Comparison of ENCODE assay signal across 10 mouse cellular contexts in genomic region chr11:117792281-117792888, GRCm38 (mm10). TPM values are rescaled to one million over a fixed set of nuclear protein-coding genes. Genes with fewer than 3 reads are reported as not detected.
DNase-seq lines count a peak whose midpoint lies in the region; ATAC-seq and TF ChIP-seq lines count a peak whose summit lies in the region.
"Had no signal": no experiment of that assay in that cellular context is flagged by ENCODE, and none has a peak within 500 bp of the region (broad histone marks: within the 10 kb centered on the region; RNA-seq: fewer than 3 reads in every experiment).

No protein-coding gene starts in this region.

- no peaks in the 10 kb centered on the region for H3K36me3 ChIP-seq in ES-E14 (ENCODE audit: control insufficient read depth, insufficient read depth, low read length, poor library complexity, severe bottlenecking)
- no peaks in the 10 kb centered on the region for H3K36me3 ChIP-seq in heart, postnatal 0 days (replicated peaks; ENCODE audit: control insufficient read depth, insufficient read depth, low read length)
- no peaks in the 10 kb centered on the region for H3K36me3 ChIP-seq in limb, embryonic 14.5 days (ENCODE audit: control insufficient read depth, insufficient read depth, low read length)

- peak overlapping the region; percentile 35 for H3K4me2 ChIP-seq in heart, postnatal 0 days (ENCODE audit: low read depth, low read length)
- peak overlapping the region; percentile 36 for H3K4me2 ChIP-seq in limb, embryonic 14.5 days (replicated peaks; ENCODE audit: low read depth, low read length, severe bottlenecking)

- TF ChIP-seq POLR2A in limb, embryonic 14.5 days (IDR thresholded peaks at IDR 0.05; ENCODE audit: borderline replicate concordance, extremely low read depth, insufficient read depth, insufficient read length): no peak

- no peaks in the 10 kb centered on the region for H3K9me3 ChIP-seq in ES-E14 (ENCODE audit: control insufficient read depth, insufficient read depth, low read depth, low read length)
- H3K9me3 ChIP-seq in heart, postnatal 0 days (replicated peaks; ENCODE audit: control insufficient read depth, low read length): no peaks in the 10 kb centered on the region
- H3K9me3 ChIP-seq in limb, embryonic 14.5 days (ENCODE audit: control insufficient read depth, low read length): no peaks in the 10 kb centered on the region

- intact Hi-C loops in left cerebral cortex, postnatal 25 days (cut with DNase I): no loop called here

- ATAC-seq in CD4-positive, CD25-positive, alpha-beta regulatory T cell, adult 4 months: no peak
- peak; percentile 30; the same call in 1 of the 2 replicates for ATAC-seq in heart, postnatal 0 days (ENCODE audit: insufficient read depth, low read depth)
- peak; percentile 28; the same call in 1 of the 2 replicates for ATAC-seq in limb, embryonic 14.5 days (ENCODE audit: low FRiP score, low read depth)
- ATAC-seq in monocyte, adult 5-6 weeks (replicated peaks; ENCODE audit: insufficient number of reproducible peaks, low FRiP score, low TSS enrichment, poor library complexity, severe bottlenecking): peak; percentile 92
- ATAC-seq in inflammation-experienced regulatory T-cells, adult 6 months: no peak

- WGBS in heart, postnatal 0 days: 24% methylated on average over 22 of the region's 22 CpGs
- WGBS in limb, embryonic 14.5 days: 6% methylated on average over 20 of the region's 22 CpGs

- no peak for TF ChIP-seq EP300 in heart, postnatal 0 days (IDR thresholded peaks at IDR 0.05; ENCODE audit: low read depth)

- TF ChIP-seq CTCF in heart, postnatal 0 days (IDR thresholded peaks at IDR 0.05; ENCODE audit: low read depth): no peak

- H3K27ac ChIP-seq in ES-E14 (ENCODE audit: insufficient read depth, low read depth, low read length, poor library complexity, severe bottlenecking): no peak overlapping the region
- no peak overlapping the region for H3K27ac ChIP-seq in heart, postnatal 0 days (ENCODE audit: low read depth)
- H3K27ac ChIP-seq in limb, embryonic 14.5 days (replicated peaks; ENCODE audit: low read depth, low read length): no peak overlapping the region

- peak overlapping the region; percentile 41; the same call in 1 of the 2 replicates for H3K9ac ChIP-seq in ES-E14 (ENCODE audit: insufficient read depth, low read depth, low read length, poor library complexity, severe bottlenecking)
- H3K9ac ChIP-seq in heart, postnatal 0 days (replicated peaks; ENCODE audit: low read depth, low read length): no peak overlapping the region
- peak overlapping the region; percentile 18; the same call in 1 of the 2 replicates for H3K9ac ChIP-seq in limb, embryonic 14.5 days (ENCODE audit: low read depth, low read length, severe bottlenecking)

- peak; percentile 54 for DNase-seq in CD4-positive, CD25-positive, alpha-beta regulatory T cell, adult 2 months (ENCODE audit: low read depth, low spot score)
- peak; percentile 92 for DNase-seq in ES-E14 (ENCODE audit: low read depth, low spot score)
- no peak for DNase-seq in heart, postnatal 0 days (ENCODE audit: low spot score)
- DNase-seq in limb, embryonic 14.5 days (ENCODE audit: low spot score): peak; percentile 52
- no peak for DNase-seq in left cerebral cortex, postnatal 25 days (ENCODE audit: low spot score in 2 of 2)

- peaks cover 4 to 23% of the 10 kb centered on the region in 2 experiments; a peak in 2 of 4 replicates for H3K4me1 ChIP-seq in ES-E14 (ENCODE audit: control insufficient read depth in 2 of 2, insufficient read depth in 2 of 2, low read length in 2 of 2, poor library complexity in 1 of 2)
- peaks cover 9% of the 10 kb centered on the region; the same call in 1 of the 2 replicates for H3K4me1 ChIP-seq in heart, postnatal 0 days (ENCODE audit: control insufficient read depth, insufficient read depth)
- peaks cover 11% of the 10 kb centered on the region for H3K4me1 ChIP-seq in limb, embryonic 14.5 days (ENCODE audit: control insufficient read depth, insufficient read depth, low read length)

- H3K27me3 ChIP-seq in heart, postnatal 0 days (ENCODE audit: control insufficient read depth, insufficient read depth, low read length): 0 out of 2 replicates have a peak, but pooled peaks cover 5% of the 10 kb centered on the region
- H3K27me3 ChIP-seq in limb, embryonic 14.5 days (ENCODE audit: control insufficient read depth, insufficient read depth, low read length): no peaks in the 10 kb centered on the region

- peak overlapping the region; percentile 37 to 60 for H3K4me3 ChIP-seq in ES-E14 (ENCODE audit: insufficient read depth in 1 of 2, low read depth in 1 of 2, low read length in 2 of 2, poor library complexity in 1 of 2, severe bottlenecking in 1 of 2)
- H3K4me3 ChIP-seq in heart, postnatal 0 days (ENCODE audit: low read depth, low read length): no peak overlapping the region
- no peak overlapping the region for H3K4me3 ChIP-seq in limb, embryonic 14.5 days (replicated peaks; ENCODE audit: low read length)
- H3K4me3 ChIP-seq: myocyte had no signal

- in situ Hi-C loops in ES-E14 (cut with MboI; ENCODE audit: low sequenced_read_pairs in 2 of 2, unreplicated experiment in 2 of 2): no loop called here

TF ChIP-seq in ES-E14, 5 proteins besides CTCF, POLR2A, EP300 and RAD21 (continues in another document):
- TF ChIP-seq ZC3H11A (IDR thresholded peaks at IDR 0.05; ENCODE audit: borderline replicate concordance, low read depth, low read length) (no peak), MAFK (IDR thresholded peaks at IDR 0.05; ENCODE audit: insufficient read depth, low read depth, low read length) (no peak), ZNF384 (IDR thresholded peaks at IDR 0.05; ENCODE audit: low read depth, low read length) (no peak)

RNA-seq across cellular contexts. Expression of gene 6030468B19Rik, which starts 5.1 kb away (rescaled TPM):
- polyA plus RNA-seq in CD4-positive, CD25-positive, alpha-beta regulatory T cell, adult 4 months (2017; shearing (Covaris generic)): 1 to 10 TPM in 1 of 2 experiments, not detected in 1; 1.0 TPM
- total RNA-seq in ES-E14 (2012; rRNA removed): not detected in 2 replicates
- total RNA-seq in heart, postnatal 0 days (2014; rRNA removed; ENCODE audit: low replicate concordance): not detected in 2 replicates
- not detected in 2 replicates for polyA plus RNA-seq in heart, postnatal 0 days (2015; fragmentation: Nextera tagmentation; extraction: Ambion mirVana)
- polyA plus RNA-seq in limb, embryonic 14.5 days (2012; rRNA removed): 0.11 and 0.41 TPM in 2 replicates
- not detected in 2 replicates for polyA plus RNA-seq in limb, embryonic 14.5 days (2014; fragmentation: Nextera tagmentation; extraction: Ambion mirVana)
- not detected in 3 replicates for total RNA-seq in monocyte, adult 5-6 weeks (2017)
- 1 to 10 TPM in 2 of 3 experiments, under 1 TPM in 1; 0.57 to 1.3 (median 1.3) TPM for polyA plus RNA-seq in inflammation-experienced regulatory T-cells, adult 6 months (2017; shearing (Covaris generic))
- total RNA-seq in left cerebral cortex, postnatal 25 days (2021): under 1 TPM in 1 of 2 experiments, not detected in 1; 0.53 TPM
- polyA plus RNA-seq: C2C12, myocyte had no signal

RNA-seq across cellular contexts. Expression of gene Tmc6, which starts 10.4 kb away (rescaled TPM):
- 100 to 1,000 TPM in 1 of 2 experiments, 10 to 100 TPM in 1; 85.5 to 146 TPM for polyA plus RNA-seq in CD4-positive, CD25-positive, alpha-beta regulatory T cell, adult 4 months (2017; shearing (Covaris generic))
- 36.0 and 79.1 TPM in 2 replicates for total RNA-seq in ES-E14 (2012; rRNA removed)
- 23.4 and 31.8 TPM in 2 replicates for total RNA-seq in heart, postnatal 0 days (2014; rRNA removed; ENCODE audit: low replicate concordance)
- polyA plus RNA-seq in heart, postnatal 0 days (2015; fragmentation: Nextera tagmentation; extraction: Ambion mirVana): 16.3 and 20.4 TPM in 2 replicates
- polyA plus RNA-seq in limb, embryonic 14.5 days (2012; rRNA removed): 28.2 and 31.1 TPM in 2 replicates
- polyA plus RNA-seq in limb, embryonic 14.5 days (2014; fragmentation: Nextera tagmentation; extraction: Ambion mirVana): 19.0 and 24.5 TPM in 2 replicates
- 81.0 to 99.7 TPM (median 93.0 TPM) in 3 replicates for total RNA-seq in monocyte, adult 5-6 weeks (2017)
- 100 to 1,000 TPM in 2 of 3 experiments, 10 to 100 TPM in 1; 90.7 to 159 (median 116) TPM for polyA plus RNA-seq in inflammation-experienced regulatory T-cells, adult 6 months (2017; shearing (Covaris generic))
- total RNA-seq in left cerebral cortex, postnatal 25 days (2021): 1 to 10 TPM; 4.2 to 6.2 TPM

RNA-seq across cellular contexts. Expression of gene Tmc8, which starts 10.5 kb away (rescaled TPM):
- 10 to 100 TPM; 35.1 to 41.6 TPM for polyA plus RNA-seq in CD4-positive, CD25-positive, alpha-beta regulatory T cell, adult 4 months (2017; shearing (Covaris generic))
- total RNA-seq in ES-E14 (2012; rRNA removed): 3.9 and 7.6 TPM in 2 replicates
- 2.6 and 8.7 TPM in 2 replicates for total RNA-seq in heart, postnatal 0 days (2014; rRNA removed; ENCODE audit: low replicate concordance)
- polyA plus RNA-seq in heart, postnatal 0 days (2015; fragmentation: Nextera tagmentation; extraction: Ambion mirVana): 1.4 and 2.3 TPM in 2 replicates
- 3.1 and 4.6 TPM in 2 replicates for polyA plus RNA-seq in limb, embryonic 14.5 days (2012; rRNA removed)
- polyA plus RNA-seq in limb, embryonic 14.5 days (2014; fragmentation: Nextera tagmentation; extraction: Ambion mirVana): 1.1 and 1.2 TPM in 2 replicates
- total RNA-seq in monocyte, adult 5-6 weeks (2017): 11.8 to 27.8 TPM (median 18.2 TPM) in 3 replicates
- polyA plus RNA-seq in inflammation-experienced regulatory T-cells, adult 6 months (2017; shearing (Covaris generic)): 10 to 100 TPM; 32.9 to 40.0 (median 39.0) TPM
- 1 to 10 TPM in 1 of 2 experiments, under 1 TPM in 1; 0.60 to 1.1 TPM for total RNA-seq in left cerebral cortex, postnatal 25 days (2021)

RNA-seq across cellular contexts. Expression of gene Gm20708, which starts 17.1 kb away (rescaled TPM):
- 1 to 10 TPM; 1.0 to 3.2 TPM for polyA plus RNA-seq in CD4-positive, CD25-positive, alpha-beta regulatory T cell, adult 4 months (2017; shearing (Covaris generic))
- total RNA-seq in ES-E14 (2012; rRNA removed): 0.40 and 0.42 TPM in 2 replicates
- 2.6 TPM in 1 of 2 replicates, not detected in the other for total RNA-seq in heart, postnatal 0 days (2014; rRNA removed; ENCODE audit: low replicate concordance)
- 0.52 and 0.68 TPM in 2 replicates for polyA plus RNA-seq in heart, postnatal 0 days (2015; fragmentation: Nextera tagmentation; extraction: Ambion mirVana)
- 0.17 and 0.62 TPM in 2 replicates for polyA plus RNA-seq in limb, embryonic 14.5 days (2012; rRNA removed)
- polyA plus RNA-seq in limb, embryonic 14.5 days (2014; fragmentation: Nextera tagmentation; extraction: Ambion mirVana): 0.59 and 0.92 TPM in 2 replicates
- total RNA-seq in monocyte, adult 5-6 weeks (2017): 3.7 to 10.5 TPM (median 5.6 TPM) in 3 replicates
- 1 to 10 TPM; 3.1 to 5.0 (median 4.9) TPM for polyA plus RNA-seq in inflammation-experienced regulatory T-cells, adult 6 months (2017; shearing (Covaris generic))
- total RNA-seq in left cerebral cortex, postnatal 25 days (2021): 1 to 10 TPM; 1.7 to 2.4 TPM

RNA-seq across cellular contexts. Expression of gene Syngr2, which starts 17.1 kb away (rescaled TPM):
- 100 to 1,000 TPM; 110 to 153 TPM for polyA plus RNA-seq in CD4-positive, CD25-positive, alpha-beta regulatory T cell, adult 4 months (2017; shearing (Covaris generic))
- total RNA-seq in ES-E14 (2012; rRNA removed): 69.6 and 98.0 TPM in 2 replicates
- total RNA-seq in heart, postnatal 0 days (2014; rRNA removed; ENCODE audit: low replicate concordance): 151 TPM in 2 replicates
- polyA plus RNA-seq in heart, postnatal 0 days (2015; fragmentation: Nextera tagmentation; extraction: Ambion mirVana): 95.2 and 105 TPM in 2 replicates
- 41.4 and 58.5 TPM in 2 replicates for polyA plus RNA-seq in limb, embryonic 14.5 days (2012; rRNA removed)
- polyA plus RNA-seq in limb, embryonic 14.5 days (2014; fragmentation: Nextera tagmentation; extraction: Ambion mirVana): 68.3 and 75.8 TPM in 2 replicates
- total RNA-seq in monocyte, adult 5-6 weeks (2017): 134 to 139 TPM (median 137 TPM) in 3 replicates
- polyA plus RNA-seq in inflammation-experienced regulatory T-cells, adult 6 months (2017; shearing (Covaris generic)): 100 to 1,000 TPM in 1 of 3 experiments, 10 to 100 TPM in 2; 86.3 to 118 (median 89.8) TPM
- 10 to 100 TPM; 11.6 to 14.0 TPM for total RNA-seq in left cerebral cortex, postnatal 25 days (2021)

Comparison
In these comparisons a context has a peak if more than half of its experiments do, and no peak if none do; other contexts are left out.
1. DNase-seq: peak in CD4-positive, CD25-positive, alpha-beta regulatory T cell, adult 2 months (single experiment), ES-E14 (single experiment) and limb, embryonic 14.5 days (single experiment); none in heart, postnatal 0 days (single experiment) and left cerebral cortex, postnatal 25 days (0 of 2).
2. ATAC-seq: peak in heart, postnatal 0 days (single experiment), limb, embryonic 14.5 days (single experiment) and monocyte, adult 5-6 weeks (single experiment); none in CD4-positive, CD25-positive, alpha-beta regulatory T cell, adult 4 months (single experiment) and inflammation-experienced regulatory T-cells, adult 6 months (single experiment).
3. H3K4me3 ChIP-seq: peak in ES-E14 (2 of 2); none in heart, postnatal 0 days (single experiment) and limb, embryonic 14.5 days (single experiment).